Mouse (Mus musculus) gastrocnemius, adult 2 months (tissue): Measurements from ENCODE around the gene Comt. TPM values are rescaled to one million over a fixed set of nuclear protein-coding genes. Genes with fewer than 3 reads are reported as not detected.

Experiments used
- DNase-seq: peaks from one replicate; pipeline ENCODE4 v3.0.0; 2022
- H3K27ac ChIP-seq: fragments of 200-600 bp; 2 replicates; pipeline ENCODE4 v1.8.1; 2022; ENCODE audit warnings: mild to moderate bottlenecking
- H3K4me3 ChIP-seq: fragments of 200-600 bp; 2 replicates; pipeline ENCODE4 v1.8.1; 2022; ENCODE audit warnings: mild to moderate bottlenecking, moderate library complexity
- CTCF ChIP-seq: fragments of 200-600 bp; IDR thresholded peaks from 2 replicates; pipeline ENCODE4 v1.8.1; 2022; ENCODE audit warnings: antibody characterized with exemption, mild to moderate bottlenecking, moderate library complexity
- intact Hi-C: fragments of 180-260 bp; cut with DNase I; formaldehyde crosslinking; loops from one replicate; pipeline ENCODE4 v1.15.1; 2025
- total RNA-seq, 2 experiments: library from RNA; stranded (reverse); gene quantifications; 2 replicates each; pipeline ENCODE4 v1.2.3; 2021

The Comt gene
- total RNA-seq, 2 experiments from 2014 or later = 35.4 to 43.5 TPM

DNA sequence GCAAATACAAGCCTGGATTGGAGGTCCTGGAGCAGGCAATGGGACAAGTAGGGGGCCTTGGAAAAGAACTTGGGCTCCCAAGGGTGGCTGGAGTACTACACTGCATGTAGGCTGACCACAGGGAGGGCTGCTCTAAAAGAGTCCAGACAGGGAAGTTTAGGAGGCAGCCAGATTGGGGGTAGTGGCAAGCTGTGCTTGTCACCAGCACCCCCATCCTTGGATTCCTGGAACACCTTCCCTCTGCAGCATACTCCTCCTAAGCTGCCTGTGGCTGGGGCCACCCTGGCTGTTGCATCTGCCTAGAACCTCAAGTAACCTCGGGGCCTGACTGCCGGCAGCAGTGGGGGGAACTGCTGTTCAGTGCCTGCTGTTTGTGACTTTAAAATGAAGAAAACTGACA, 20.8 kb downstream of the Comt start:
- H3K4me3 ChIP-seq = no peak overlapping the region
- intact Hi-C loops = loop anchor here (5.0 kb wide), 1 partner anchor 54 kb away; no protein-coding TSS in a partner anchor
- TF ChIP-seq CTCF = no peak
- peak overlapping the region; percentile 53 for H3K27ac ChIP-seq
- no peak for DNase-seq

DNA sequence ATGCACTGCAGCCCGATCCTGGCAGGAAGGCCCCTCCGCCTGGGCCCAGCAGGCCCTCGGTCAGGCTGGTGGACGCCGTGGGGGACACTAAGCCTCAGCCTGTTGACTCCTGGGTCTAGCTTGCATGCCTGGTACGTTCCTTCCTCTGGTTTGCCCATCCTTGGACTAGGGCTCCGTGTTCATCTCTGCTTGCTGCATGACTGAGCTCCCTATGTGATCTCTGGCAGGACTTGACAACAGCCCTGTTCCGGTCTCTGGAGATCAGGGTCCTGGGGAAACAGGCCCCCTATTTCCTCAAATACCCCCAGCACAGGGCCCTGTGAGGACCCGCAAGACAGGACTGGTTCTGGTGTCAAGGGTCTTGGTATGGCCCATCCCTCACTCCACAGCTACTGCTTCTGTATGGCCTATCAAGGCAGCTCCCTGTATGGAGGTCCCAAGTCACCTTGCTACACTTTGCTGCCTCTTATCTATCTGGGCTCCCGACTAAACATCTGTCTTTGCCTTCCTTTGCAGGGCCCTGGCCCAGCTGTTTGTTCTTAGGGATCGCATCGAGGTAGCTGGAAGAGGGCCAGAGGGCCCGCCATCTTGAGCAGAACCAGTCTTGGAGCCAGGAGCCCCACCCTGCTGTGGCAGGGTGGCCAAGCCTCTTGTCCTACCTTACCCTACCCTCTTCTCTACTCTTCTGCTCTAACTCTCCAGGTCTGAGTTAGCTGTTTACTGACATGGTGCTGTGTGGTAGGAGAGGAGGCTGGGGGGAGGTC, 21.4 kb downstream of the Comt start:
- H3K27ac ChIP-seq = peak overlapping the region; percentile 53
- DNase-seq = no peak
- H3K4me3 ChIP-seq = no peak overlapping the region
- no peak for TF ChIP-seq CTCF
- intact Hi-C loops = loop anchor here (5.0 kb wide), 1 partner anchor 53 kb away; no protein-coding TSS in a partner anchor

DNA sequence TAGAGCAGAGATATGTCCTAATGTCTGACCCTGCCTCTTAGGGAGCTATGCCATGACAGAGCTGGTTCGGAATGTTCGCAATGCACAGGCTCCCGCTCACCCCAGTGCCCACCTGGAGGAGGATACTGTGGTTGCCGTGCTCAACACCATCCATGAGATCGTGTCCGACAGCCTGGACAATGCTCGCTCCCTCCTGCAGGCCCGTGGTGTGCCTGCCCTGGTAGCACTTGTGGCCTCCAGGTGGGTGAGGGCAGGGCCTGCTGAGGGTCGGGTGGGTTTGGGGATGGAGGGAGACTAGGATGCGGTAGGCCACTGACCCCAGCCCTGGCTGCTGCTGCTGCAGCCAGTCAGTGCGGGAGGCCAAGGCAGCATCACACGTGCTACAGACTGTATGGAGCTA, 23.4 kb downstream of the Comt start:
- no peak overlapping the region for H3K4me3 ChIP-seq
- DNase-seq = no peak
- H3K27ac ChIP-seq = no peak overlapping the region
- no peak for TF ChIP-seq CTCF
- intact Hi-C loops = no loop called here

- H3K27ac ChIP-seq = no peak overlapping the region
- no peak for TF ChIP-seq CTCF
- H3K4me3 ChIP-seq = no peak overlapping the region
- no peak for DNase-seq
- intact Hi-C loops = no loop called here
These were observed 26.0 kb downstream of the Comt start for GRCm38 (mm10) chr16:18400472-18401216.

- Histone ChIP-seq H3K4me3 (no peak overlapping the region), H3K27ac (no peak overlapping the region)
- no peak for TF ChIP-seq CTCF
- intact Hi-C loops = no loop called here
- no peak for DNase-seq
These were observed 26.6 kb downstream of the Comt start for GRCm38 (mm10) chr16:18400028-18400427.

- peak overlapping the region; percentile 88 for H3K27ac ChIP-seq
These were observed 29.6 kb downstream of the Comt start for GRCm38 (mm10) chr16:18396791-18397621.

DNA sequence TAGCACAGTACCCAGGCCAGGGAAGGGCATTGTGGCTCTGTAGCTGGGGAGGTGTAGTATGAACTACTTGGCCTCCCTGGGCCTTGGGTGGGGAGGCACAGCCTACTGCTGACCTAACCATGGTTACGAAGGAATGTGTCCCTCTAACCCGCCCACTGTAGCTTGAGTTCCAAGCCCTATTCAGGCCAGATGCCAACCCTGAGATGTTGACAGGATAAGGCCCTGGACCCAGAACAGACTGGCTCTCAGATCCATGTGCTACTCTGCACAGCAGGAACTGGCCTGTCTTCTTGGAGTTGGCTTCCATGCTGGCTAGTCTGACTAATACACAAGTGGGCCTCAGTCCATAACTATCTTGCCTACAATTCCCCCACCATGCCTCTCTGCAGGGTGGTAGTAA, 30.5 kb downstream of the Comt start:
- no peak for TF ChIP-seq CTCF
- Histone ChIP-seq H3K4me3 (no peak overlapping the region), H3K27ac (peak overlapping the region; percentile 88)
- intact Hi-C loops = no loop called here
- peak; percentile 82 for DNase-seq

More at GRCm38 (mm10) chr16:18396791-18397621, 29.6 kb downstream of the Comt start:
- intact Hi-C loops = no loop called here
- no peak for DNase-seq
- H3K4me3 ChIP-seq = no peak overlapping the region
- TF ChIP-seq CTCF = no peak

DNA sequence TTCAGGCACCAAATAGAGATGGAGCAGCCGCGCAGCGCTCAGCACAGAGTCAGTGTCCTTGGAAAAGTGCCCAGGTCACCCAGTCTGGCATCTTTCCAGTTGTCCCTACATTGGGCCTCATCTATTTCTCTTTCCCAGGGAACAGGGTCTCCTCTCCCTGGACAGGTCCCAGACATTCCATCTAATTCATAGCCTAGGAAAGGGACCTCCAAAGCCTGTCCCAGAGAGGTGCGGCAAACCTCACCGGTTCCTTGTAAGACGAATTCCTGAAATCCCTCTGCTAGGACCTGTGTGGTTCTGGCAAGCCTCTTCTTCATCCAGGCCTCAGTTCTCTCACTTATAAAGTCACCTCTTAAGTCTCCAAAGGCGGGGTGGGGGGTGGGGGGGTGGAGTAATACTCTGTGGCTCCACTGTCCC, 31.0 kb downstream of the Comt start:
- peak overlapping the region; percentile 88 for H3K27ac ChIP-seq
- intact Hi-C loops = no loop called here
- H3K4me3 ChIP-seq = peak overlapping the region; percentile 13; the same call in 1 of the 2 replicates
- TF ChIP-seq CTCF = no peak
- DNase-seq = peak; percentile 68

DNA sequence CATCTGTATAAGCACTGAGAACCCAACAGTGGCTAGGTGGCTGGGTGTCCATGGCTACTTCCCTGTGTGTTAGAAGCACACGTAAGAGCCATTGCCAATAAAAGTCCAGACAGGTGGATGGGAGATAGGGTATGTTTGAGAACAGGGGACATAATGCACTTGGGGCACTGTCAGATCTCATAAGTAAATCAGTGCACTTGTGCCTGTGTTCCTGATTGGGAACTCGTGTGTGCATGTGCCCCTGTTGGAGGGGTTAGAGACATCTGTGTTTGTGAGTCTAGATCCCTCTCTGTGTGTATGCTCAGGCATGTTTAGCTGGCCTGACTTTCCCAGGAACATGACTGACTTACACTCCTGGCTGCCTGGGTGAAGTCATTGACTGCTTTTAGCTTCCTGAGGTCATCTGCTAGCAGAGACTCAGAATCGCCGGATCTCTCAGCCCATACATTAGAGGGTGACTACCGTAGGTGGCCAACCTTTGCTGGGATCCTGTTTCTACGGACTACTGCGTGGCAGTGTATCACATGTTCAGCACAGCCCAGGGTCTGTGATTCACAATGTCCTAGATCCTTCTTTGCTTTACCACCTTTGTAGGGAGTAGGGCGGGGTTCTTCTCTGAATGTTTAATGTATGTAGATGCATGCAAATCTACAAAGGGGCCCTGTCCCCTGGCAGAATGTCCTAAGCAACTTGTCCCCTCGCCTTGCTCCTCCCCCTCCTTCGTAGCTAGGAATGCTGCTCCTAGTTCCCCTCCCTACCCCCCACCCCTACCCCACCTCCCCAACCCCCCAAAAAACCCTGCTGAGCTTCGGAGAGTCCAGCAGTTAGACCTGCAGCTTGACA, 31.7 kb downstream of the Comt start:
- intact Hi-C loops = no loop called here
- Histone ChIP-seq H3K27ac (peak overlapping the region; percentile 88), H3K4me3 (peak overlapping the region; percentile 51)
- peak; percentile 65 for DNase-seq
- TF ChIP-seq CTCF = no peak

DNA sequence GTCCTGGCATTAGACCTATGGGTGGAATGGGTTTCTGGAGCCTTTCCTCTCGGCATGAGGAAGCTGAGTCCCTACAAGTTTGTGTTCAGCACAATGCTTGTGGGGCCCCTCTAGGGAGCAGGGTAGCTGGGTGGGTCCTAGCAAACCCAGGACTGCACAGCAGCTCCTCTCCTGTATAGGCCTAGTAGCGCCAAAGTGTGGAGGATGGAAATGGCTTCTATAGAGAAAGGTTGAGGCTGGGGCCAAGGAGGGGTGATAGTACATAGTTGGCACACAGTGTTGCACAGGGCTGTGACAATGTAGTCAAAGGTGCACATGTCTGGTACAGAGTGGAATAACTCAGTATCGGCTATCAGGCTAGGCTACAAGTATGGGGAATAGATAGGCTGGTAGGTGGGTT, 32.6 kb downstream of the Comt start:
- DNase-seq = no peak
- intact Hi-C loops = no loop called here
- no peak for TF ChIP-seq CTCF
- H3K27ac ChIP-seq = peak overlapping the region; percentile 91
- no peak overlapping the region; the same call in 1 of the 2 replicates for H3K4me3 ChIP-seq

DNA sequence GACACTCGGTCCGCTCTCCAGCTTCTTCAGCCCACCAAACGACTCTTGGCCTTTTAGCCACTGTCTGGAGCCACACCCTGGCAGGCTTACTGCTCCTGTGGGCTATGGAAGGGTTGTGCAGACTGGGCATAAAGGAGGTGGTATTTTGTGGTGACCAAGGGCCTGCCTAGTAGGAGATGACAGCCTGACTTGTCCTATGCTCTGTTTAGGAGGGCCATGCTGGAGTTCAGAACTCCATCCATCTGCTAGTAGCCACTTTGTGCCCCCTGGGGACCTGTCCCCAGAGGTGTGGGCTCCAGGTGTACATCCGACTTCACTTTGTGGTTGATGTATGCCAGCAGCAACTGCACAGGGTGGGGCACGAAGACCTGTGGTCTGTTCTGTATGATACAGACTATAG, 33.1 kb downstream of the Comt start:
- H3K4me3 ChIP-seq = peak overlapping the region; percentile 70
- intact Hi-C loops = loop anchor here (2.0 kb wide), 1 partner anchor 45 kb away; the partner anchor contains the start of genes Arvcf and Tango2
- DNase-seq = no peak
- TF ChIP-seq CTCF = no peak
- H3K27ac ChIP-seq = peak overlapping the region; percentile 91
